ENCODE assay signal across 8 mouse cellular contexts in the genomic region with DNA sequence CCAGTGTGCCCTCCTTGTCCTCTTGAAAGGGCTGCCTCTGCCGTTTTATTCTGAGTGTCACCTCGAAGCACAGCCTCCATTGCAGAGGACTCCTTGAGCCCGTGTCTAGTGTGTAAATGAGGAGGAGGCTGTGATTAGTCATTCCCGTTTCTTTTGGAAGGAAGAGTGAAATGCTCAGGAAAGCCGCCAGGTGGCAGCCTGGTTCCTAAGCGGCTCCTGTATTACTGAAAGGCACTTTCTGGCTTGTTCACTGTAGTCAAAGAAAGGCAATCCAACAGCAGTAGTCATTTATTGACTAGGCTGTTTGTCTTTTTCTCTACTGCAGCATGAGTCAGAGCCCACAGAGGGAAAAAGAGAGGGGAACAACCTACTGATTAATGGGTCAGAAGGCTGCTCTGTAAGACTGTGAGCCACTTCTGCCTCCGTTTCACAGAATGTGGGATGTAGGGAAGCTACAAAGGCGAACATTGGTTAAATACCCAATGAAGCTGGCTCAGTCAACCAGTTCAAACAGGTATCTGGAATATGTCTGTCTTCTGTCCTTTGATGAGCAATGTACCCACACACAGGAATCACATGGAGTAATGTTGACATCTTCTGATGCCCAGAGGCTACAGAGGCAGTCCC.
A peak's percentile ranks its signal among the peaks of the same experiment; 100 is the strongest.
DNase-seq lines count a peak whose midpoint lies in the region; ATAC-seq and TF ChIP-seq lines count a peak whose summit lies in the region.

No protein-coding gene starts in this region.

- H3K27ac ChIP-seq in embryonic facial prominence, embryonic 10.5 days (replicated peaks) = peak overlapping the region; percentile 44; the same call in 1 of the 2 replicates
- no peak overlapping the region for H3K27ac ChIP-seq in intestine, postnatal 0 days (ENCODE audit: low read depth, low read length)

- peaks cover 10% of the 10 kb centered on the region for H3K4me1 ChIP-seq in embryonic facial prominence, embryonic 10.5 days
- H3K4me1 ChIP-seq in intestine, postnatal 0 days (replicated peaks; ENCODE audit: control insufficient read depth, insufficient read depth, low read length) = 0 out of 2 replicates have a peak, but pooled peaks cover 5% of the 10 kb centered on the region

- peak overlapping the region; percentile 42 for H3K4me2 ChIP-seq in intestine, postnatal 0 days (replicated peaks; ENCODE audit: low read depth)

- H3K36me3 ChIP-seq in embryonic facial prominence, embryonic 10.5 days (replicated peaks) = no peaks in the 10 kb centered on the region
- H3K36me3 ChIP-seq in intestine, postnatal 0 days (ENCODE audit: control insufficient read depth, insufficient read depth) = no peaks in the 10 kb centered on the region

- H3K9ac ChIP-seq in intestine, postnatal 0 days (ENCODE audit: low read depth, low read length) = no peak overlapping the region

- peak overlapping the region; percentile 30 for H3K4me3 ChIP-seq in embryonic facial prominence, embryonic 10.5 days
- H3K4me3 ChIP-seq in intestine, postnatal 0 days (ENCODE audit: low read depth, low read length) = peak overlapping the region; percentile 11; the same call in 1 of the 2 replicates

- H3K9me3 ChIP-seq in embryonic facial prominence, embryonic 10.5 days = no peaks in the 10 kb centered on the region
- no peaks in the 10 kb centered on the region for H3K9me3 ChIP-seq in intestine, postnatal 0 days (ENCODE audit: control insufficient read depth)

- intact Hi-C loops in left cerebral cortex, postnatal 25 days (cut with DNase I) = loop anchor here (1.0 to 10.0 kb wide), 5 partner anchors 501 to 1449 kb away; a partner anchor contains a TSS

- H3K27me3 ChIP-seq in embryonic facial prominence, embryonic 10.5 days (replicated peaks; ENCODE audit: low read depth, poor library complexity, severe bottlenecking) = no peaks in the 10 kb centered on the region
- H3K27me3 ChIP-seq in intestine, postnatal 0 days (replicated peaks; ENCODE audit: control insufficient read depth, insufficient read depth, low read length) = no peaks in the 10 kb centered on the region

- peak; percentile 86 for DNase-seq in adrenal gland, postnatal 10 days
- DNase-seq in embryonic facial prominence, embryonic 10.5 days (ENCODE audit: low spot score) = peak; percentile 83
- DNase-seq in left cerebral cortex, postnatal 25 days (ENCODE audit: low spot score in 2 of 2) = peak; percentile 86 to 95
- DNase-seq in right cerebral cortex, postnatal 36 days (ENCODE audit: low spot score in 2 of 2) = peak; percentile 82 to 86

- ATAC-seq in granulocyte monocyte progenitor cell, adult 5-6 weeks (replicated peaks; ENCODE audit: poor library complexity, severe bottlenecking) = peak; percentile 68
- ATAC-seq in intestine, postnatal 0 days = peak; percentile 69
- ATAC-seq in megakaryocyte-erythroid progenitor cell, adult 5-6 weeks (replicated peaks; ENCODE audit: low FRiP score, low TSS enrichment, poor library complexity, severe bottlenecking) = peak; percentile 81
- no peak for ATAC-seq in monocyte, adult 5-6 weeks (replicated peaks; ENCODE audit: insufficient number of reproducible peaks, low FRiP score, low TSS enrichment, poor library complexity, severe bottlenecking)

- 22% methylated on average over 8 of the region's 8 CpGs for WGBS in embryonic facial prominence, embryonic 10.5 days
- 15% methylated on average over 8 of the region's 8 CpGs for WGBS in intestine, postnatal 0 days

- TF ChIP-seq CTCF in intestine, postnatal 0 days (IDR thresholded peaks at IDR 0.05; ENCODE audit: low read depth) = peak; percentile 90
